Mouse (Mus musculus) intestine, embryonic 14.5 days (tissue): Measurements from ENCODE around the gene Fbp1. TPM values are rescaled to one million over a fixed set of nuclear protein-coding genes. Genes with fewer than 3 reads are reported as not detected.

ENCODE experiments used
- ATAC-seq: fragments of 200-750 bp; cut with Nextera tagmentation; replicated peaks from 2 replicates; pipeline ENCODE4 v1.8.0; 2017; ENCODE audit warnings: low read depth, moderate number of reproducible peaks, moderate TSS enrichment, moderate library complexity; ENCODE audit not compliant: low FRiP score, low TSS enrichment
- DNase-seq: peaks from one replicate; pipeline ENCODE4 v3.0.0-alpha.2; 2018; ENCODE audit warnings: low spot score
- H3K27ac ChIP-seq: fragments of 300-500 bp; sonication (generic); 2 replicates; pipeline ENCODE4 v1.5.1; 2014; ENCODE audit warnings: low read depth, mild to moderate bottlenecking, control low read depth
- H3K27me3 ChIP-seq: fragments of 300-500 bp; sonication (generic); replicated peaks from 2 replicates; pipeline ENCODE4 v1.6.1; 2014; ENCODE audit warnings: low read length, control low read depth; ENCODE audit not compliant: control insufficient read depth, insufficient read depth
- H3K36me3 ChIP-seq: fragments of 300-500 bp; sonication (generic); 2 replicates; pipeline ENCODE4 v1.6.1; 2014; ENCODE audit warnings: low read length, control low read depth; ENCODE audit not compliant: control insufficient read depth, insufficient read depth
- H3K4me1 ChIP-seq: fragments of 300-500 bp; sonication (generic); replicated peaks from 2 replicates; pipeline ENCODE4 v1.6.1; 2014; ENCODE audit warnings: low read length, control low read depth, mixed read lengths; ENCODE audit not compliant: control insufficient read depth, insufficient read depth
- H3K4me2 ChIP-seq: fragments of 300-500 bp; sonication (generic); 2 replicates; pipeline ENCODE4 v1.6.1; 2014; ENCODE audit warnings: low read length
- H3K4me3 ChIP-seq: fragments of 300-500 bp; sonication (generic); 2 replicates; pipeline ENCODE4 v1.5.1; 2014; ENCODE audit warnings: low read depth, low read length, control low read depth, mixed read lengths
- H3K9ac ChIP-seq: fragments of 300-500 bp; sonication (generic); 2 replicates; pipeline ENCODE4 v1.6.1; 2014; ENCODE audit warnings: mild to moderate bottlenecking, low read length
- H3K9me3 ChIP-seq: fragments of 300-500 bp; sonication (generic); 2 replicates; pipeline ENCODE4 v1.6.1; 2016; ENCODE audit warnings: low read length, control low read depth; ENCODE audit not compliant: control insufficient read depth
- WGBS: fragments of 180-500 bp; shearing (Covaris S2); extraction: QIAGEN DNeasy Blood & Tissue Kit; methylation state at CpG from one replicate; pipeline ENCODE4 v1.1.7; 2014; 5-methylcytosine and 5-hydroxymethylcytosine counted together
- polyA plus RNA-seq: library from polyadenylated mRNA; unstranded; fragments of >200 nt; fragmentation: Nextera tagmentation; extraction: Ambion mirVana; gene quantifications from 2 replicates; pipeline ENCODE4 v1.2.1, GENCODE M21; 2014

Gene Fbp1
- polyA plus RNA-seq, 1 experiment from 2014 or later: 0.51 TPM

DNA sequence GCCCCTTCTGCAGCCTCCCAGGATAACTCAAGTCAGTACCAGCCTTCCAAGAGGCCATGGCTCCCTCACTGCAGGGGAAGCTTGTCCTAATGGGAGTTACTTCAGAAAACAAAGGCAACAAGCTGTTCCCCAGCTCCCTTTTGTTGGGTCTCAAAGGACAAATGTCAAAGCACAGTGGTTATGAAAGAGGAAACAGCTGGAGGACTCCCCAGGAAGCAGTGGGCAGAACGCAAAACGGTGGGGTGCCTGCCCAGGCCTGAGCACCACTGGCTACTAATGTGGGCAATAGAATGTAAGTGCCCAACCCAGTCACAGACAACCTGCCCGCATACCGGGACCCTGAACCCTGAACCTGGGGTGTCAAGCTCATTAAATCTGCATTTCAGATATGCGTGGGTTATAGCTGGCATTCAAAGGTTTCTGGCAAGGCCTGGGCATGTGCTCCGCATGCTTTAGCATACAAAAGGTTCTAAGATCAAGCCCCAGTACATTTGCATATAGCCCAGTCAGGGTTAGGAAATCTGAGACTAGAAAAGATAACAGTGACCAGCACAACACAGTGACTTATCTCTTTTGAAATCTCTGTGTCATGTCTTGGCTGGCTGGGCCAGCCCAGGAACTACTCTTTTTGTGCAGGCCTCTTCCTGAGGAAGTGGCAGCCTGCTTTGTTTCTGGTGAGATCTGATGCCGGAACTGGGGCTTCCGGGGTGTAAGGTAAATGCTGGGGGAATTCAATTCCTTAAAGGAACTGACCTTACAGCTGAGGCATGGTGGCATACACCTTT, 8.1 kb downstream of the Fbp1 start:
- Histone ChIP-seq H3K27ac (no peak overlapping the region), H3K9ac (no peak overlapping the region), H3K27me3 (no peaks in the 10 kb centered on the region), H3K4me2 (no peak overlapping the region), H3K36me3 (no peaks in the 10 kb centered on the region), H3K9me3 (no peaks in the 10 kb centered on the region), H3K4me3 (no peak overlapping the region), H3K4me1 (no peaks in the 10 kb centered on the region)
- DNase-seq (no peak), ATAC-seq (no peak)
- 55% methylated on average over 8 of the region's 8 CpGs for WGBS

- ATAC-seq (no peak), DNase-seq (no peak)
- WGBS: 51% methylated on average over 6 of the region's 6 CpGs
- H3K36me3 ChIP-seq: no peaks in the 10 kb centered on the region
- no peak overlapping the region for H3K9ac ChIP-seq
- no peaks in the 10 kb centered on the region for H3K4me1 ChIP-seq
- H3K9me3 ChIP-seq: no peaks in the 10 kb centered on the region
- H3K4me2 ChIP-seq: no peak overlapping the region
- H3K4me3 ChIP-seq: no peak overlapping the region
- no peak overlapping the region for H3K27ac ChIP-seq
- H3K27me3 ChIP-seq: no peaks in the 10 kb centered on the region
Observed at GRCm38 (mm10) chr13:62879411-62879810, 8.7 kb downstream of the Fbp1 start.

- DNase-seq: no peak
- Histone ChIP-seq H3K27me3 (no peaks in the 10 kb centered on the region), H3K27ac (no peak overlapping the region), H3K4me1 (no peaks in the 10 kb centered on the region), H3K9me3 (no peaks in the 10 kb centered on the region), H3K9ac (no peak overlapping the region), H3K36me3 (no peaks in the 10 kb centered on the region), H3K4me2 (no peak overlapping the region), H3K4me3 (no peak overlapping the region)
- ATAC-seq: 0 out of 2 replicates have a peak, but pooled peaks have one; percentile 70
- WGBS: 21% methylated on average over 5 of the region's 5 CpGs
Observed at GRCm38 (mm10) chr13:62877247-62877646, 10.8 kb downstream of the Fbp1 start.

- no peaks in the 10 kb centered on the region for H3K4me1 ChIP-seq
- H3K4me3 ChIP-seq: no peak overlapping the region
- ATAC-seq: no peak
- H3K9me3 ChIP-seq: no peaks in the 10 kb centered on the region
- no peaks in the 10 kb centered on the region for H3K36me3 ChIP-seq
- no peak overlapping the region for H3K27ac ChIP-seq
- H3K27me3 ChIP-seq: no peaks in the 10 kb centered on the region
- H3K9ac ChIP-seq: no peak overlapping the region
- no peak overlapping the region for H3K4me2 ChIP-seq
- DNase-seq: no peak
- 86% methylated on average over 1 of the region's 1 CpGs for WGBS
Observed at GRCm38 (mm10) chr13:62876111-62876510, 12.0 kb downstream of the Fbp1 start.

- Histone ChIP-seq H3K9me3 (no peaks in the 10 kb centered on the region), H3K4me3 (no peak overlapping the region), H3K36me3 (no peaks in the 10 kb centered on the region), H3K27ac (no peak overlapping the region), H3K9ac (no peak overlapping the region), H3K27me3 (no peaks in the 10 kb centered on the region), H3K4me2 (no peak overlapping the region), H3K4me1 (no peaks in the 10 kb centered on the region)
- WGBS: 68% methylated on average over 3 of the region's 3 CpGs
- ATAC-seq (no peak), DNase-seq (no peak)
Observed at GRCm38 (mm10) chr13:62872252-62872651, 15.8 kb downstream of the Fbp1 start.

DNA sequence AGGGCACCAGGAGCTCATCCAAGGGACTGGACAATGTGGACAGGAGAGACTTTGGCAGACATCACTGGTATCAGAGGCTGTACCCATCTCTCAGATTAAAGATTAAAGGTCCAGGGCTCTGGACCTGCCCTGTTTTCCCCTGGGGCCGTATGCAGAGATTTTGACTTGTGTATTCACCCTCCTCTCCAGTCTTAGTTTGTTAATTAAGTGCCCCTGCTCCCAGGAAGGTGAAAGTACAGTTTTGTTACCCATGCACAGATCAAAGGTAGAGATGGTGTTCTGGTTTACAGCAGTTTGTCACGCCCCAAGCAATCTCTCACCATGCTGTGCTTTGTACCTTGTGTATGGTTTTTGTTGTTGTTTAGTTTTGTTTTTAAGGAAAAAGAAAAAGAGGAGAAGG, 17.5 kb downstream of the Fbp1 start:
- Histone ChIP-seq H3K27me3 (no peaks in the 10 kb centered on the region), H3K9me3 (no peaks in the 10 kb centered on the region), H3K4me2 (no peak overlapping the region), H3K9ac (no peak overlapping the region), H3K27ac (no peak overlapping the region), H3K4me3 (no peak overlapping the region), H3K4me1 (no peaks in the 10 kb centered on the region), H3K36me3 (no peaks in the 10 kb centered on the region)
- 74% methylated on average over 2 of the region's 2 CpGs for WGBS
- ATAC-seq (no peak), DNase-seq (no peak)

DNA sequence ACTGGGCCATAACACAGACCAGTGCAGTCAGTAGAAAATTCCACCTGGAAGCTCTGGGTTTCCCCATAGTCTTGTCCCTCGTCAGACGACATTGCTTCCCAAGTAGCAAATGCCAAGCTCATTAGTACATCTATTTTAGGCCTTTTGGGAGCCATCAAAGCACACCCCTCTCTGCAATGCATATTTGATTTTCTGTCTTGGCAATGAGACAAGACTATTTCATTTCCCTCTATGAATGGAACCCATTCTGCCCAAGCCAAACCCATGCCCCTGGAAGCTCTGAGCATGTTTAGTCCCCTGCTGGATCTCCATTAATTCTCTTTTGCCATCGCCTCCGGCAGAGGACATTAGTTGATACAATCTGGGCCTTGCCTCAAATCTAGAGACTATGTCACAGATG, 21.3 kb downstream of the Fbp1 start:
- DNase-seq (no peak), ATAC-seq (no peak)
- Histone ChIP-seq H3K4me1 (no peaks in the 10 kb centered on the region), H3K4me2 (no peak overlapping the region), H3K27me3 (no peaks in the 10 kb centered on the region), H3K27ac (no peak overlapping the region), H3K9ac (no peak overlapping the region), H3K36me3 (no peaks in the 10 kb centered on the region), H3K4me3 (no peak overlapping the region), H3K9me3 (no peaks in the 10 kb centered on the region)
- WGBS: 84% methylated on average over 4 of the region's 4 CpGs

- Histone ChIP-seq H3K9me3 (no peaks in the 10 kb centered on the region), H3K36me3 (no peaks in the 10 kb centered on the region), H3K4me3 (no peak overlapping the region), H3K27me3 (no peaks in the 10 kb centered on the region), H3K27ac (no peak overlapping the region; the same call in 1 of the 2 replicates), H3K4me1 (no peaks in the 10 kb centered on the region), H3K9ac (no peak overlapping the region), H3K4me2 (no peak overlapping the region)
- ATAC-seq (no peak), DNase-seq (no peak)
- 65% methylated on average over 11 of the region's 11 CpGs for WGBS
Observed at GRCm38 (mm10) chr13:62865651-62866315, 22.3 kb downstream of the Fbp1 start.

DNA sequence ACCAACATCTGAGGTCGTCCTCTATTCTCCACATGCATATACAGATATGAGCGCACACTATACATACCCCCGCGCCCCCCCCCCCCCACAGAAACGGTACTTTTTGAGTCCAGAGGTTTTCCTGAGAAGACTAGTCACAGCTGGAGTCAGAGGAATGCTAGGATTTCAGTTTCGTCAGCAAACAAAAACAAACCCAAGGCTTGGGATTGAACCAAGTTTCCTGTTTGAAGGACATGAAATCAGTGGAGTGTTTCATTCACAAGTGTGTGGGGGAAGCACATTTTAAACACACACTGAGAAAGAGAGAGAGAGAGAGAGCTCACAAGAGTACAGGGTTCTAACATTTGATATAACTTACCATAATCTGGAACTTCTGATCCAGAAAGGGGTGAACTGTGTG, 24.3 kb downstream of the Fbp1 start:
- WGBS: 72% methylated on average over 6 of the region's 6 CpGs
- Histone ChIP-seq H3K4me3 (no peak overlapping the region), H3K36me3 (no peaks in the 10 kb centered on the region), H3K9me3 (no peaks in the 10 kb centered on the region), H3K27ac (no peak overlapping the region), H3K9ac (no peak overlapping the region), H3K4me2 (no peak overlapping the region), H3K4me1 (no peaks in the 10 kb centered on the region), H3K27me3 (no peaks in the 10 kb centered on the region)
- ATAC-seq (no peak), DNase-seq (no peak)
